Mouse (Mus musculus) embryo, embryonic 11 days (tissue): ENCODE results near the gene Rpl37.

ENCODE experiments used
- DNase-seq: peaks from one replicate; pipeline ENCODE4 v3.0.0-alpha.2; 2015

The Rpl37 gene

DNA sequence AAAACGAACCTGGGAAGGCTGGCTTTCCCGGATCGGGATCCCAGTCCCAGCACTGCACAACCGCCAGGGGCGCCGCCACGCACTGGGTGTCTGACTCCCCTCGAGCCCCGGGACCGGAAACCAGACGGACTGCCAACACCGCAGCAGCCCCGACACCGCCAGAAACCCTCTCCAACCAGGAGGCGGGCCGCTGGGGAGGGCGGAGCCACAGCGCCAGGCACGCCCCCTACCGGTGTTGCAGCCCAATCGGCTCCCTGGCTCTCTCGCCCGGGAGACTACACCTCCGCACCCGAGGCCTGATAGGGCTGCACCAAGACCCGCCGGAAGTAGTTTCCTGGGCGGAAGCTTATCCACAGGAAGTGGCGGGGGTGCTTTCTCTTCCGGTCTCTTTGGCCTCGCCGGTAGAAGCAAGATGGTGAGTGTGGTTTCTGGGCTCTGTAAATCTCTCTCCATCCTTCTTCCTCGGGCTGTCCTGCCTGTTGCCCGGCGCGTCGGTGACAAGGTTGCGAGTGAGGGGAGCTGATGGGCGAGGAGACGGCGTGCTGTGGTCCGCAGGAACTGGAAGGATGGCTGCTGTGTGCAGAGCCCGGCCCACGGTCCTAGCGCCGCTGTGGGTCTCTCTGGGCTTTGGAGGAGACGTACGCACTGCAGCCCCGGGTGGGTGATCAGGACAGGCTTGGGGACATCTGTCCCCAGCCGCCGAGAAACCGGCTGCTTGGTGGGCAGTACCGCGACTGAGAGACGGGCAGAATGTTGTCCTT lies at the start of gene Rpl37:
Gene Rpl37, plus strand, starts transcription at position 376 of the 761 bp plus-strand sequence.
- DNase-seq = peak; percentile 99

DNA sequence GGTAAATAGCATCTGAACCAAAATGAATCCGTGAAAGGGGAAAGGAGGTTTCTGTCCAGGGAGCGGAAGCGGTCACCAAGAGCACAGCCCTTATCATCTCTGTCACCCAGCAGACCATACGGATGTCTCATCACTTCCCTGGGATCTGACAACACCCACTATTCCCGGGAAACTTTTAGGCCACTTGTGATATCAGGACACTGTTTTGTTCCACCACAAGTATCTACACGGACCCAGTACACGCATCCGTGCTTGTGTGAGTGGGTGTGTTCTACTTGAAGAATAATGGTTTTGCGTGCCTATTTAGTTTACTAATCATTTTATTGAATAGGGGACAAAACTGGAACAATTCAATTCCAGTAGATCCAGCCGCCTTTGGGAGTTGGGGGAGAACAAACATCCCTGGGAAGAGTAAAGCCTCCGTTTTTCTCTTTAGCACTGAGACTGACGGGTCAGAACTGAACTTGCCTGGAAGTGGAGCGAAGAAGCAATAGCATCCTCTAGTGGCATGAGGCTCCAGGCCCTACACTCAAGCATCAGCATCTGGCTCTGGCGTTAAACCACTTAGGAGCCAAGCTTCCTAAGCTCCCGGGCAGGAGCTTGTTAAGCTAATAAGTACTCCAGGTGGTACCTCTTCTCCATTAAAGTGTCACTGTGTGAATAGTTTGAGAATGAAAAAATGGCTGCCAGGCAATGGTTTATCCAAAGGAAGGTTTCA lies 47.5 kb upstream of the Rpl37 start:
- peak; percentile 68 for DNase-seq

DNA sequence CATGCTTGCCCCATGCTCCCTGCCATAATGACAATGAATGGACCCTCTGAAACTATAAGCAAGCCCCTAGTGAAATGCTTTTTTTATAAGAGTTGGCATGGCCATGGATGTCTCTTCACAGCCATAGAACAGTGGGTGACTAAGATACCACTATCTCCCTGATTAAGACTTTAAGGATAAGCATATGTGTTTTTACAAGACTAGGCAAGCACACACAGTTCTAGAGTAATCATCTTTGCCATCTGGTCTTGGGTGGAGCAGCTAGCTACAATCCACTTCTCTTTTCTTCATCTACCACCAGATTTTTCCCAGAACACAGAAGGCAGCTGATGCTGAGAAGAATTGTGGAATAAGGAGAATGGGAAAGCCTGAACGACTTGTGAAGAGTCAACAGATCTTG lies 35.2 kb upstream of the Rpl37 start:
- no peak for DNase-seq

DNA sequence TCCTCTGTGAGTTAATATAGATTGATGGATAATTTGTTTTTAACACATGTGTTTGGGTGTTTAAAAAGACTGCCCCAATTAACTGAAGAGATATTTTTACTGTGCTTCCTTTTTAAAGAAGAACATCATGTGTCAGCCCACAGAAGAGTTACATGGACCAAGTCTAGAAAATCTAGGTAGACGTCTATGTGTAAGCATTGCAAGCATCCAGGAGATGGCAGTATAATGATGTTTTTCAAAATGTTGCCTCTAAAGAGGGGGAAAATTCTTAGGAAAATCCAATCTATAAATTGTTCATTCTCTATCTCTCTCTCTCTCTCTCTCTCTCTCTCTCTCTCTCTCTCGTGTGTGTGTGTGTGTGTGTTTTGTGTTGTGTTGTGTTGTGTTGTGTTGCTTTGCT lies 30.3 kb upstream of the Rpl37 start:
- peak; percentile 48 for DNase-seq

DNA sequence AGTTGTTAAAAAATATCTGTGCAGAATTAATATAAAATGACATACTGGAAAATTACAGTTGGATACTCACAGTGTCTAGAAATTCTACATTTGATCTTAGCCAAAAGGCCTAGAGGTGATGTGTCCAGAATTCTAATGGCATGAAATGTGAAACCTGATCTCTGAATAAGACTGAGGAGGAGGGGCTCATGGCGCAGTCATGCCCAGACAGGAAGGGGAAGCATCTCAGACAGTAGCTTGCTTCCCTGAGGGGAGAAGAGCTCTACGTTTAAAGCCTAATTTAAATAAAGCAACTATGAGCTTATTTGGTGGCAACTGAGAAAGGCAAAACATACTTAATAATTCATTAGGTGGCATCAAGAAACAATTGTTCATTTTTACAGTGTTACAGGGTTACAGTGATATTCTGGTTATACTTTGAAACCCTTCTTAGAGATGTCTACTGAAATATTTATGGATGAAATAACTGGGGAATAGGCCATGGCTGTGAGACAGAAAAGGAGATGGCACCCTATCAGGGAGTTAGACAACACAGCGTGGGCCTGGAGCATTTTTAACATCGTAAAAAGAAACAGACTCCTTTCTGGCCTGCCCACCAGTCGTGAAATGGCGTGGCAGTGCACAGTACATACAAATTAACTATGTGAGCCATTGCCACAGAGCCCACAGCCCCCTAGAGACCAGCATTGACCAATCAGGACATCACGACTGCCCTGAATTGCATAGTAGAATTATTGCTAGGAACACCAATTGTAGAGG lies 27.4 kb upstream of the Rpl37 start:
- DNase-seq = peak; percentile 31

DNA sequence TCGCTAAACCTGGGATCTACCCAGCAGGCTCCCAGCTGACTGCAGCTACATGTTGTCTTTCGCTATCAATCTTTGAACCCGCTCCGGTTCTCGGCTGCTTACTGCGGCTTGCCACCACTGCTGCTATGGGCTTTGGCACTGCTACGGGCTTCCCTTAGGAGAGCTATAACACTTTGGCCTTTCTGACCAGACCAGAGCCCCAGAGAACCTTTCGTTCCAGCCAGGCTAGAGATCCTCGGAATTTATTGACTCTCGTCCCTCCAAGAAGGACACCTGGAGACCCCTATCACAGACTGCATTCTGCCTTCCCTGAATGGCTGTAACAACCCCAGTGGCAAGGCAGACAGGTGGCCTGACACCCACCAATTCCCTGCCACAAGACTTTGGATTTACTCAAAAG lies 26.3 kb upstream of the Rpl37 start:
- DNase-seq = no peak

DNA sequence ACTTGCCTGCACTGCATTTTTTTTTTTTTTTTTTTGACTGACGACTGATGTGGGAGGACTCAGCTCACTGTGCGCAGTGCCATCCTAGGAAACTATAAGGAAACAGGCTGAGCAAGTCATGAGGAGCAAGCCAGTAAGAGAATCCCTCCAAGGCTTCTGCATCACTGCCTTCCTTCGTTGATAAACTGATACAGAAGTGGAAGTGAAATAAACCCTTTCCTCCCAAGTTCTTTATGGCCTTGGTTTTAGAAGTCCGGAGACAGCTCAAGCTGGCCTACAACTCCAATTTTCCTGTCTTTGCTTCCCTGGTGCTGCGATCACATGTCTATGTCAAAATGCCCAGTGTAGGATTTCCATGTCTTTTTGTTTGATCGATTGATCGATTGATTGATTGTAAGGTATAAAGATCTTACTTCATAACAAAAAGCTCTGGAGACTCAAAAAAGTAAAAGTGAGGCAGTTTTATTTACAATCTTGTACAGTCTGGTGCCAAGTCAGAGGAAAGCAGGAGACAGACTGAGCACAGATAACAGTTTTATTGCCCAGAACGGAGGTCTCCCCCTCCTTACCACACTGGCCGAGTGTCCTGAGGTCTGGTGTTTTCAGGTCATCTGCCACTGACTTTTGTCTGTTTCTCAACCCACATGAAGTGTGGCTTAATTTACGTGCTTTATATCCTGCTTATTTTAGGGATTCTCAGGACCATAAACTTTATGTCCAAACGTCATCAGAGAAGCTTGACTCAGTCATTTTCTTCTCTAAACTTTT lies 20.7 kb upstream of the Rpl37 start:
- no peak for DNase-seq

DNA sequence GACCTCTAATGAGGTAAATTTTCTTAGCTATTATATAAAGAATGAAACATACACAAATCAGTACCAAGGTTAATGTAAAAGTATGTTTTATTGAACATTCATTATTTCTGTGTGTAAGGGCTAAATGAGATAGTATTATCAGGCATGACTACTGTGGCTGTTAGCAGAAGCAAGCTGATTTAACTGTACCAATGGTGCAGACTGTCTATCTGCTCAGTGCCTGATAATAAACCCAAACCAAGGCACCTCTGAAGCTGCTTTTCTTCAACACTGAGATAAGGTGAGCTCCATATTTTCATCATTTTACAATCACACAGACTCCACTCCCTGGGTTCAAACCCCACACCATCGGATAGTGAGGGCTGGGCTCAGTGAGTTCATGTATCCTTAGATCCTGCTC lies 19.1 kb upstream of the Rpl37 start:
- no peak for DNase-seq

DNA sequence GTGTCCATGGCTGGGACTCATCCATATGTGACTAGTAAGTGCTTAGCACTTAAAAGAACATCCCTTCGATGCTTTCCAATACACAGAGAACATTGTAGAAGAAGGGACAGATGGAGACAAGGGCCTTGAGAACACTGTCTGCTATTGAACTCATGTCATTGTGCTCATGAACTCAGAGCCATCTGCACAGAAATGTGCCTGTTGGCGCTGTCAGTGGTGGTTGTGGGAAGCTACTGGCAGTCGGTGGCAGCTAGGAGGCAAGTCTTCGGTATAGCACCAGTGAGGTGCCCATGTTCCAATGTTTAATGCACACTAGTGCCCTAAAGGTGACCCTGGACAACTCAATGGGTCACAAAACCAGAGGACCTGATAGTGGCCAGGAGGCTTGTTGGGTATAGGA lies 14.1 kb upstream of the Rpl37 start:
- DNase-seq = no peak

DNA sequence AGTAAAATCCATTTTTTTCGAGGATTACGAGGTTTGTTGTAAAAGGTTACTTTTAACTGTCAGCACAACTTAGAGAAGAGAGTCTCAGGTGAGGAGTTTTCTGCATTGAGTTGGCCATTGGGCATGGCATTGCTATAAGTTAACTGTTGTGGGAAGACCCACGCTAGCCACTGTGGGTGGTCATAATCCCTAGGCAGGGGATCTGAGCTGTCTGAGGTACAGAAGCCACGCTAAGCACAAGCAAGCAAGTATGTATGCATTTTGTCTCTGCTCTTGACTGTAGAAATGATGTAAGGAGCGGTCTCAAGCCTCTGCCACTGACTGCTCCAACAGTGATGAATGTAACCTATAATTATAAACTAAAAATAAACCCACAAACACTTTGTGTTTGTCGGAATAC lies 10.6 kb upstream of the Rpl37 start:
- no peak for DNase-seq

DNA sequence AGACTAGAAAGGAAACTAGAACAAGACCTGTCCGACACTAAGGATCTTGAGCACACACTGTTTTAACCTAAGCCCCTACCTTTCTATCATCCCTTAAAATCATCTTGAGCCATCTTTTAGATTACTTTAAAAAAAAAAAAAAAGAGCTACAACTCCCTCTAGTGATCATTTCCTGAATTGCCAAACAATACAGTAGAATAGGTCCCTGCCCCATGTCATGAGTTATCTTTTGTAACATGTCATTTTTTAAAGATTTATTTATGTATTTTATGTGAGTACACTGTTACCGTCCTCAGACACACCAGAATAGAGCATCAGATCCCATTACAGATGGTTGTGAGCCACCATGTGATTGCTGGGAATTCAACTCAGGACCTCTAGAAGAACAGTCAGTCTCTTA lies 10.2 kb upstream of the Rpl37 start:
- DNase-seq = peak; percentile 25

DNA sequence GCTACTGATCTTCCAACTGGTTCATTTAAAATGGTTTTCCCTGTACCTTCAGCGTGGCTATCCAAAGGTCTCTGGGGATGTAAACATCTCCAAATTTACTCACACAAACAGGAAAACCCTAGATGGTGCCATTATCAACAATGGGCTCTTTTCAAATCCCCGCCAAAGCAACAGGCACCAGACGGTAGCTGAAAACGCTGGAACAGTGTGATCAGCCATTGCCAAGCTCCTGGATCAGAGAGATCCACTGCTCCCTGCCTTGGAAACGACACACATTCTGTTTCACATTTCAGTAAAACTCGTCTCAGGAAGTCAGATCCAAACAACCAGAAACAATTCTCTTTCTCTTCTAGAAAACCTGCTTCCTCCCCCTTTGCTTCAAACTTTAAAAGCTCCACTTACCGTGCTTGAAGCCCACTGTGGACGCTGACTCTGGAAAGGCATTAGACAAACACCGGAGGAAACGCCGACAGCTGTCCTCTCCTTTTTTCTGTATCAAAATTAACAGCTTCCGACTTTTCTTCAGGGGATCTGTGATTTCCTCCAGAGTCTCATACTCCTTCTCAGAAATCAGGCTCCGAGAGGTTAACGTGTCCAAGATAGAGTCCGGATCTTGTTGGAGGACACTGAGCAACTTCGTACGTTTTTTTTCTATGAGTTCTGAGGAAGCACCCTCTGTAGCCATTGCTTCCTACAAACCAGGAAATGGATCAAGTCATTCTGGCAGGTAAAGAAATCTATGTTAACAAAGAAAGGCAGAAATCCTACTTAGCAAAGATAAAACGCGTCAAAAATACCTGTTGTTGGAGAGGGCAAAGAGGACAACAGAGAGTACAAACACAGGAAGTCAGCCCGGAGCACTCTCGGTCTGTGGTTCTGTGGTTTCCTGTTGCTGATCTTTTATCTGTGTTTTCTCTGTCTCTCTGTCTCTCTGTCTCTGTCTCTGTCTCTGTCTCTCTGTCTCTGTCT lies 8.5 kb upstream of the Rpl37 start, which contains the start of gene Card6:
Gene Card6, minus strand, starts transcription at position 854 of the 969 bp plus-strand sequence.
- no peak for DNase-seq

DNA sequence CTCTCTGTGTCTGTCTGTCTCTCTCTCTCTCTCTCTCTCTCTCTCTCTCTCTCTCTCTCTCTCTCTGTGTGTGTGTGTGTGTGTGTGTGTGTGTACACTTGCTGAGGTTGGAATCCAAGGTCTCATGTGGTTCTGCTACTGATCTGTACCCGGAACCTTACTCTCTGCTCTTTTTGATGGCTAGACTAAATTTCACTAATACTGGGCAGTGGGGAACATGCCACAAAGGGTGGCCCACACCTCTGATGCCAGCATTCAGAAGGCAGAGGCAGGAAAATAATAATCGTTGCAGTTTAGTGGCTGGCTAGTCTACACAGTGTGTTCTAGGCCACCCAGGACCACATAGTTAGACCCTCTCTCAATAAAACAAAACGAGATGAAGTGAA lies 7.8 kb upstream of the Rpl37 start:
- DNase-seq = no peak

DNA sequence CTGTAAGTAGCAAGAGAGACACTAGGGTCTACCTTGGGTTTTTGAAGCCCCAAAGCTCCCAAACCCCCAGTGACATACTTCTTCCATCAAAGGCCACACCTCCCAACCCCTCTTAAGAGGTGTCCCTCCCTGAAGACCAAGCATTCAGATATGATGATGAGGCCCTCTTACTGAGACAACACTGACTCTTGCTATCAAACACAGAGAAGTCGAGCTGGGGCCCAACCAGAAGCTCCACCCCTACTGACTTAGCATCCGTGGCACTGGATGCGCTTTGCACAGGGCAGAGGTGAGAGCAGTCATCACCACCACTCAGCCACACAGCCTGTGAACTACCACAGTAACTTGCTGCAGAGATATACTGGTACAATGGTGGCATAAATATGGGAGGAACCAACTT lies 3.8 kb upstream of the Rpl37 start:
- DNase-seq = no peak

DNA sequence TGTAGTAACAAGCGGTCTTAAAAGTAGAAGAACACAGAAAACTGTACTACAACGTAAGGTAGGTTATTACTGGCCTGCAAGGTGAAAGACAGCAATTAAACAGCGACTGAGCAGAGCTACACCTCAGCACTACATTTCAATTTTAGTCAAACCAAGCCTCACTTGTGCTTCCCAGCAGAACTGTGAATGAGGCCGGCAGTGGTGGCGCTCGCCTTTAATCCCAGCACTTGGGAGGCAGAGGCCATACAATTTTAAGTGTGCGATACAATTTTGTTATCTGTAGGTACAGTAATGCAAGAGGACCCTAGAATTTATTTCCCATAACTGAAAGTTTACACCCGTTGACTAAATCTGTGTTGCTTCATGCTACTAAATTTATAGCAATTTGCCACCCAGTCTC lies 1.3 kb upstream of the Rpl37 start:
- DNase-seq = no peak

DNA sequence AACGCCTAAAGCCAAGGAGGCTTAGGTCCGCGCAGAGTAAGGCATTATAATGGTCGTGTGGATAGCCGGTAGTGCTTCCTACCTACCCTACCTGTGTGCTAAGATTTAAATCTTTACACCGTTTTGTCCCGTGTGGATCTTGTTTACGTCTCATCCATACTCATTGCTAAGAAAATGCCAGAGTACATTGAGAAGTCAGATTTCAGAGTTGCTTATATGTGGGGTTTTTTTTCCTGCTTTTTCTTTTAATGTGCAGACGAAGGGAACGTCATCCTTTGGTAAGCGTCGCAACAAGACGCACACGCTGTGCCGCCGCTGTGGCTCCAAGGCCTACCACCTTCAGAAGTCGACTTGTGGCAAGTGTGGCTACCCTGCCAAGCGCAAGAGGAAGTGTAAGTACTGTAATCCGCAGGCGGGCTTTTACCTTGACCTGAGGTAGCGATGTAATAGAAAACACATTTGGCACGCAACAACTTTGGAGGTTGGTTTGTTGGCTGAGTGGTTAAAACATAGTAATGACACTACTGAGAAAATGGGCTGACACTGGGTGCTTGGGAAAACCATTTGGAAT lies 671 bp downstream of the Rpl37 start:
- no peak for DNase-seq

DNA sequence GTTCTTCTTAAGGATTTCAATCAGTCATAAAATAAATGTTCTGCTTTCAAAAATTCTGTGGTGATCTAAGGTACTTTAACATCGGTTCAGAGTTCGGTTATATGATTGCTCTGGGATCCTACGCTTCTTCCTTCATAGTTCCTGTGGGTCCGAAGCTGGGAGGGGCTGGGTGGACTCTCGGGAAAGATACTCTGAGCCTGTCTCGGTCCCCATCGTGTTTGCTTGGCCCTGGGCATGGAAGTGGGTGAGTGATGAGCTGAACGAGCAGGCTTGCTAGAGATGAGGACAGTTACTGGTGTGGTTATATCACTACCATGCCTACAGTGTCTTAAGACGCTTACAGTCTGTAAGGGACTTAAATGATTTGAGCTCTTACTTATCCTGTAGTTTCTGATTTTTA lies 2.2 kb downstream of the Rpl37 start:
- DNase-seq = no peak

DNA sequence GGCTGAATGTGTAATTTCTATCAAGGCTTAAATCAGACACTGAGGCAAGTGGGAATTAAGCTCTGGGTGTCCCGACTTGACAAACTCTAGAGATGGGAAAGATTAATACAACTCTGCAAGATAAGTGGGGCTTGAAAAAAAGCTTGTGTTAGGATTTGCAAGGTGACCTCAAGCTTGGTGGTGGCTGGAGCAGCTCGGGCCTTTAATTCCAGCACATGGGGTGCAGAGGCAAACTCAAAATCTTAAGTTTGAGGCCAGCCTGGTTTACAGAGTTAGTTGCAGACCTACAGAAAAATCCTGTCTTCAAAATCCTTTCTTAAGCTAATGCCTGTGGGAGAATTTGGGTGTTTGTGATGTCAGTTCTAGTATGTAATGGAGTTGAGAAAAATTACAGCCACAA lies 2.7 kb downstream of the Rpl37 start:
- no peak for DNase-seq

DNA sequence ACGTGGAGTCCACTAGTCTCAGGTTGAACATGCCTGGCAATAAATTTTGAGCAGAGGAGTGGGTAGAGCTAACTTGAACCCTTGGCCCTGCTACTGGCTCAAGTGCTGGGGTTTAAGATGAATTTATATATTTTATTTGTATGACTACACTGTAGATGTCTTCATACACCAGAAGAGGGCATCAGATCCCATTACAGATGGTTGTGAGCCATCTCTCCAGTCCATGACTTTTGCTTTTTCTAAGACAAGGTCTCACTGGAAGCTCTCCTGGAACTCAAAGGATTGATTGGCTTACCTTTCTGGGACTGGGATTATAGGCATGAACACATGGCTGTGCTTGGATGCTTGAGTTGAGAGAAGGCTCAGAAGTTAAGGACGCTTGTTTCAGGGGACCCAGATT lies 3.3 kb downstream of the Rpl37 start:
- DNase-seq = no peak

DNA sequence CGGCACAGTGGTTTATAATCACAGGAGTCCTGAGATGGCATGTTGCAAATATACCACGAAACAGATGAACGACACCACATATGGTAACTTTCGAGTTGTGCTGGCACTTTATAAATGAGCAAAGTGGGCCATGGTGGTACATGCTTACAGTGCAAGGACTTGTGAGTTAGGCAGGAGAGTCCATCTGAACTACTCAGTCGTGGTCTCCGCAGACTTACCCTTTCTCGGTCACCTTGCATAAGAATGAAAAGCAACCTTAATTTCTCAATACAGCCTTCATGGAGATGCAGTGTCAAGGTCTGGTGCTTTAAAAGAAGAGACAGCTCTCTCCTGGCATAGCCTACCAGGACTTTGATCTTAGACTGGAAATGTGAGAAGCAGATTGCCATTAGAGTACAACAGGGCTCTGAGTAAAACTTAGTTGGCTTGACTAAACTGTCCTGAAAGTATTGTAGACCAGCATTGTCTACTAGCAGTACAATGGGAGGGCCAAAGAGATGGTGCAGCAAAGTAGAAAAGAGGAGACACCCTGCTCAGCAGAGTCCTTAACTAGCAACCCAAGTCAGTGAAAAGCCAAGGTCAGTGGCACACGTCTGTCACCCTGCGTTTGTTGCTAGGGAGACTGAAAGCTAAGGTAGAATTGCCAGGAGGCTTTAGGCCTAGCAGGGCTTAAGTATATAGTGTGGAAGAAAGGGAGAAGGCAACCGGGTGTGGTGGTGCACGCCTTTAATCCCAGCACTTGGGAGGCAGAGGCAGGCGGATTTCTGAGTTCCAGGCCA lies 5.3 kb downstream of the Rpl37 start:
- no peak for DNase-seq

DNA sequence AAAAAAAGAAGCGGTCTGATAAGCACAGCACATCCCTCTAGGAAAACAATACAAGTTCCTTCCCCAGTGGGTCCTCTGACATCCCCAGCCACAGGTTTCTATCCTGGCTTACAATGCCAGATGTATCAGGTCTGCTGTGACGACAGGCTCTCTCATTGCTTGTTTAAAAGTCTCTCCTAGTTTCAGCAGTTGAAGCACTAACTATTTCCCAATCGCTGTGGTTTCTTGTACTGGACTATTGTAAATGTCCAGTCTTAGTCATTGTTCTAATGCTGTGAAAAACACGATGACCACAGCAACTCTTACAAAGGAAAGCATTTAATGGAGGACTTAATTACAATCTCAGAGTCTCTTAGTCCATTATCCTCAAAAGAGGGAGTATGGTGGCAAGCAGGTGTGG lies 10.0 kb downstream of the Rpl37 start:
- DNase-seq = no peak
